Mouse (Mus musculus) CH12.LX (cell line): ENCODE results near the gene Obox2. TPM values are rescaled to one million over a fixed set of nuclear protein-coding genes. Genes with fewer than 3 reads are reported as not detected.

Experiments
- polyA plus RNA-seq: library from polyadenylated mRNA; unstranded; fragments of >175 nt; gene quantifications from 2 replicates; pipeline ENCODE4 v1.2.1, GENCODE M21; 2012; ENCODE audit warnings: low read depth; ENCODE audit not compliant: insufficient read length
- total RNA-seq, 2 experiments: library from RNA; depleted of rRNA; stranded (reverse); fragments of 300-350 nt in 1 of 2; fragments of >200 nt in 1 of 2; gene quantifications; 2 replicates each; pipeline ENCODE4 v1.2.3; 2012 to 2014

Gene Obox2
- total and polyA plus RNA-seq, 3 experiments: not detected

Other genes starting within 250 kb of the Obox2 start
- gene Obox1, start 227 bp downstream of the Obox2 start, total RNA-seq (2012; rRNA removed): not detected in 2 replicates
- not detected in 2 replicates for gene Obox1, start 227 bp downstream of the Obox2 start, total RNA-seq (2014; rRNA removed)
- not detected in 2 replicates for gene Obox1, start 227 bp downstream of the Obox2 start, polyA plus RNA-seq